Mouse (Mus musculus): Measurements from ENCODE around the gene Il22ra1. TPM values are rescaled to one million over a fixed set of nuclear protein-coding genes. Genes with fewer than 3 reads are reported as not detected.

Gene Il22ra1
- polyA plus RNA-seq, 1 experiment: 0.67 TPM

DNA sequence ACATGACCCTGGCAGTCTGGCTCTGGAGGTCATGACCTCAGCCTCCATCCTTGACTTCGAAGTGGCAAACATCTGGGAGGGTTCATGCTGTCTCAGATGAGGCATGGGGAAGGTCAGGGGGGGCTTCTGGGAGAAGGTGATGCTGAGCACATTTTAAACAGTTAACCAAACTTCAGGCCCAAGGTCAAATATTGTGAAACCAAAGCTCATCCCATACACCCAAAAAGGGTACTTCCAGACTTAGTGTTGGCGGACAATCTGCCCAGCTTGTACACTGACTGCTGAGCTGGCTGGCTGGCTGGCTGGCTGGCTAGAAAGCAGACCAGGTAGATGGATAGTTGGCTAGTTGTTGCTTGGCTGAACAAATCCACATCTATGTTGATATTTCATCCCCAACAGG, 61.2 kb downstream of the Il22ra1 start:
- no peak for TF ChIP-seq CTCF (IDR thresholded peaks at IDR 0.05; ENCODE audit: extremely low read depth, insufficient read depth, insufficient read length, insufficient replicate concordance)
- TF ChIP-seq POLR2A (IDR thresholded peaks at IDR 0.05; ENCODE audit: low read depth, low read length): no peak
- Histone ChIP-seq H3K4me1 (ENCODE audit: control insufficient read depth, insufficient read depth, insufficient read length) (no peaks in the 10 kb centered on the region), H3K27me3 (ENCODE audit: control insufficient read depth, insufficient read depth, low read length) (no peaks in the 10 kb centered on the region), H3K27ac (ENCODE audit: insufficient read depth, low read length) (no peak overlapping the region), H3K36me3 (ENCODE audit: control insufficient read depth, insufficient read depth, low read length) (no peaks in the 10 kb centered on the region), H3K4me3 (ENCODE audit: extremely low read depth, insufficient read depth, insufficient read length) (no peak overlapping the region)
- whole genome bisulfite sequencing: 78% methylated on average over 2 of the region's 2 CpGs
- DNase-seq (ENCODE audit: low read depth in 1 of 2, low spot score in 2 of 2): no peak

DNA sequence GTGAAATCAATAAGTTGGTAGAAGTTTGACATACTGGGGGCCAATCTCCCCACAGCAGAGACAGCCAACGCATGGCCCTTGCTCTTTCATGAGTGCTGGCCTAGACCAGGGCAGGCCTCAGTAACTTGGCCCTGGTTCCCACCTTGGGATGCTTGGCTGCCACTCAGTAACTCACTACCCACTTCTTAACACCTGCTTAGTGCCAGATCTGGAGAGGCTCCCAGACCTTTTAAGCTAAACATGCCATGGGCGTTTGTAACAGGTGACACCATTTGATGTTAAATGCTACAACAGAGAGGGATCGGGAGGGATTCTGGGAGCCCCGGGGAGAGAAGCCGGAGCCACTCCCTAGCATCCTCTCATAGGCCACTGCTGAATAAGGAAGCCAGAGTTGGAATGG, 64.8 kb downstream of the Il22ra1 start:
- H3K27ac ChIP-seq (ENCODE audit: insufficient read depth, low read length): no peak overlapping the region
- WGBS: 90% methylated on average over 5 of the region's 5 CpGs
- no peaks in the 10 kb centered on the region for H3K4me1 ChIP-seq (ENCODE audit: control insufficient read depth, insufficient read depth, insufficient read length)
- no peaks in the 10 kb centered on the region for H3K36me3 ChIP-seq (ENCODE audit: control insufficient read depth, insufficient read depth, low read length)
- no peak overlapping the region for H3K4me3 ChIP-seq (ENCODE audit: extremely low read depth, insufficient read depth, insufficient read length)
- no peak for DNase-seq (ENCODE audit: low read depth in 1 of 2, low spot score in 2 of 2)
- TF ChIP-seq POLR2A (IDR thresholded peaks at IDR 0.05; ENCODE audit: low read depth, low read length): no peak
- TF ChIP-seq CTCF (IDR thresholded peaks at IDR 0.05; ENCODE audit: extremely low read depth, insufficient read depth, insufficient read length, insufficient replicate concordance): no peak
- no peaks in the 10 kb centered on the region for H3K27me3 ChIP-seq (ENCODE audit: control insufficient read depth, insufficient read depth, low read length)

DNA sequence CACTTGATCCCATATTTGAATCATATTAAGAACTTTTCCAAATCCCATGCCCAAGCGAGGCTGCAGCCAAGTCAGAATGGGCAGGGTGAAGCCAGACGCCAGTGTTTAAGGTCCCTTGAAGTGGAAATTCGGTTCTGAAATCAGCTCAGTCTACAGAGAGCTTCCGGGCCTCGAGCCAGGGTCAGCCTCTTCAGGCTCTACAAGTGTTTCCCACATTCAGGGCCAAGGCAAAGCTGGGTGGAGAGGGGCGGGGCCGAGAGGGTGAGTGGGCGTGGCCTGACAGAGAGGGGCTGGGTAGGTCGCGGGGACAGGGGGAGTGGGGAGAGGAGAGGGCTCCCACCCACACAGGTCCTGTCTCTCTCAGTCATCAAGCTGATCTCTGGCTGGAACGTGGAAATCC, 70.0 kb downstream of the Il22ra1 start:
- no peaks in the 10 kb centered on the region for H3K4me1 ChIP-seq (ENCODE audit: control insufficient read depth, insufficient read depth, insufficient read length)
- H3K36me3 ChIP-seq (ENCODE audit: control insufficient read depth, insufficient read depth, low read length): no peaks in the 10 kb centered on the region
- H3K4me3 ChIP-seq (ENCODE audit: extremely low read depth, insufficient read depth, insufficient read length): no peak overlapping the region
- H3K27me3 ChIP-seq (ENCODE audit: control insufficient read depth, insufficient read depth, low read length): no peaks in the 10 kb centered on the region
- no peak for DNase-seq (ENCODE audit: low read depth in 1 of 2, low spot score in 2 of 2)
- no peak overlapping the region for H3K27ac ChIP-seq (ENCODE audit: insufficient read depth, low read length)
- no peak for TF ChIP-seq CTCF (IDR thresholded peaks at IDR 0.05; ENCODE audit: extremely low read depth, insufficient read depth, insufficient read length, insufficient replicate concordance)
- TF ChIP-seq POLR2A (IDR thresholded peaks at IDR 0.05; ENCODE audit: low read depth, low read length): no peak
- 45% methylated on average over 11 of the region's 11 CpGs for WGBS

DNA sequence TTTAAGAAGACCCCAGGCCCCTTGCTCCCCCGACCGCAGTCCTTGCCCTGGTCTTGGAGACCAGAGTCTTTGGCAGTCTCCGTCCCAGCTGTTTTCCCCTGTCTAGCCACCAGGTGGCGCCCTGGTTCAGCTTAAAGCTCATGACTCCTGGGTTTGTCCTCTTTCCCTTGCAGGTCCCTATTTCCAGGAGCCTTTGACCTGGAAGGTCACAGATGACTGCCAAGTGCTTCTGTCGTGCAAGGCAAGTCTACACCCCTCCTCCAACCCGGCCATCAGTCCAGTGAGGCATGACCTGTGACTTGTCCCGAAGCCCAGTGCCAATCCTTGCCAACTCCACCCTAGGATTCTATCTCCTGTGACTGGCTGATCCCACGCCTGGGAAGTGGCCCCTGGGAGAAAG, 73.6 kb downstream of the Il22ra1 start:
- TF ChIP-seq CTCF (IDR thresholded peaks at IDR 0.05; ENCODE audit: extremely low read depth, insufficient read depth, insufficient read length, insufficient replicate concordance) (peak; percentile 94; the same call in 1 of the 2 replicates), POLR2A (IDR thresholded peaks at IDR 0.05; ENCODE audit: low read depth, low read length) (no peak)
- no peaks in the 10 kb centered on the region for H3K4me1 ChIP-seq (ENCODE audit: control insufficient read depth, insufficient read depth, insufficient read length)
- H3K36me3 ChIP-seq (ENCODE audit: control insufficient read depth, insufficient read depth, low read length): no peaks in the 10 kb centered on the region
- 25% methylated on average over 8 of the region's 8 CpGs for WGBS
- peaks cover 1% of the 10 kb centered on the region; the same call in 1 of the 2 replicates for H3K27me3 ChIP-seq (ENCODE audit: control insufficient read depth, insufficient read depth, low read length)
- DNase-seq (ENCODE audit: low read depth in 1 of 2, low spot score in 2 of 2): peak; percentile 47 to 78
- H3K4me3 ChIP-seq (ENCODE audit: extremely low read depth, insufficient read depth, insufficient read length): no peak overlapping the region
- H3K27ac ChIP-seq (ENCODE audit: insufficient read depth, low read length): no peak overlapping the region

Other genes with a start within 250 kb of the Il22ra1 start
- 0.02 and 0.04 TPM in 2 replicates for gene Stpg1, start 233.4 kb upstream of the Il22ra1 start, polyA plus RNA-seq (2012; rRNA removed)
- gene Nipal3, start 233.1 kb upstream of the Il22ra1 start, polyA plus RNA-seq (2012; rRNA removed): 23.5 and 29.0 TPM in 2 replicates
- 0.12 and 0.14 TPM in 2 replicates for gene Grhl3, start 154.5 kb upstream of the Il22ra1 start, polyA plus RNA-seq (2012; rRNA removed)
- gene Ifnlr1, start 41.9 kb upstream of the Il22ra1 start, polyA plus RNA-seq (2012; rRNA removed): 0.61 and 0.78 TPM in 2 replicates
- 0.20 and 0.22 TPM in 2 replicates for gene Myom3, start 31.5 kb downstream of the Il22ra1 start, polyA plus RNA-seq (2012; rRNA removed)
- gene Srsf10, start 127.6 kb downstream of the Il22ra1 start, polyA plus RNA-seq (2012; rRNA removed): 68.0 and 109 TPM in 2 replicates
- 12.2 and 14.7 TPM in 2 replicates for gene Pnrc2, start 145.7 kb downstream of the Il22ra1 start, polyA plus RNA-seq (2012; rRNA removed)
- gene Cnr2, start 167.2 kb downstream of the Il22ra1 start, polyA plus RNA-seq (2012; rRNA removed): 44.8 and 47.2 TPM in 2 replicates
- 45.7 TPM in 2 replicates for gene Fuca1, start 192.6 kb downstream of the Il22ra1 start, polyA plus RNA-seq (2012; rRNA removed)
- gene Hmgcl, start 218.3 kb downstream of the Il22ra1 start, polyA plus RNA-seq (2012; rRNA removed): 27.9 and 32.4 TPM in 2 replicates
- gene Gale, start 235.6 kb downstream of the Il22ra1 start, polyA plus RNA-seq (2012; rRNA removed): 10.6 and 13.8 TPM in 2 replicates
- gene Lypla2, start 244.5 kb downstream of the Il22ra1 start, polyA plus RNA-seq (2012; rRNA removed): 115 and 178 TPM in 2 replicates

Measured in spleen, adult 2 months (tissue).